Mouse (Mus musculus) cerebellum, adult 18-20 months (tissue): ENCODE measurements around the gene Cd3eap.

Source experiments
- DNase-seq, 2 experiments: peaks; one replicate each; pipeline ENCODE4 v3.0.0; 2021

The Cd3eap gene

GRCm38 (mm10) chr7:19359299-19359891 lies at the start of gene Cd3eap, which contains the start of gene Ppp1r13l:
Cd3eap (minus strand) TSS chr7:19359483.
Ppp1r13l (plus strand) TSS chr7:19359749.
- DNase-seq, result peak; percentile 87

GRCm38 (mm10) chr7:19405417-19405816 lies 46.1 kb upstream of the Cd3eap start:
- DNase-seq, result peak; percentile 71 to 88

GRCm38 (mm10) chr7:19404476-19404875 lies 45.2 kb upstream of the Cd3eap start, which contains the start of gene Ckm:
Ckm (plus strand) TSS chr7:19404776.
- no peak for DNase-seq

DNA sequence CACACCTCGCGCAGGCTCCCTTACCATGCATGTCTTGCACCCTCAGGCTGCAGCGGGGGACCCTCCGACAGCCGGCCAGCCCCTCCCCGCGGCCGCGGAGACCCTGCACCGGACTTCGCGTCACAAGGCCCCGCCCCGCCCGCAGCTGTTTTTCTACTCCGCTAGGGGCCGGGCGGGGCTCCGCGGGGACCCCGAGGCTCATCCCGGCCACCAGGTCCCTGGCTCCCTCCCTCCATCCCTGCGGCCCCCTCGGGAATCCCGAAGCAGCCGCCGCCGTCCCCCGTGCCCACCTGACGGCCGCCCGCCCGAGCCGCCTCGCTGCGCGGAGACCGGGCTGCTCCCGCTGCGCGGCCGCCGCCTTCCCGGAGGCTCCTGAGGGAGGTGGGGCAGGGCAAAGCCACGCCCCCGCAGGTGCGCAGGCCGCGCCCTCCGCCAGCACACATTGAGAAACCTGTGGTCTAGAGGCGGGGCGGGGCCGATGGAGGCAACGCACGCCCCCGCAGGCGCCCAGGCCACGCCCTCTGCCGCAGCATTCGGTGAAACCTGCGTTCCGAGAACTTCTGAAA lies 44.5 kb upstream of the Cd3eap start, which contains the start of gene Klc3:
Gene Klc3 (minus strand): TSS at position 374 of the 566 bp plus-strand sequence.
- peak in 1 of 2 experiments; percentile 40 for DNase-seq

- no peak for DNase-seq
Observed at GRCm38 (mm10) chr7:19402535-19403112, 43.3 kb upstream of the Cd3eap start.

DNA sequence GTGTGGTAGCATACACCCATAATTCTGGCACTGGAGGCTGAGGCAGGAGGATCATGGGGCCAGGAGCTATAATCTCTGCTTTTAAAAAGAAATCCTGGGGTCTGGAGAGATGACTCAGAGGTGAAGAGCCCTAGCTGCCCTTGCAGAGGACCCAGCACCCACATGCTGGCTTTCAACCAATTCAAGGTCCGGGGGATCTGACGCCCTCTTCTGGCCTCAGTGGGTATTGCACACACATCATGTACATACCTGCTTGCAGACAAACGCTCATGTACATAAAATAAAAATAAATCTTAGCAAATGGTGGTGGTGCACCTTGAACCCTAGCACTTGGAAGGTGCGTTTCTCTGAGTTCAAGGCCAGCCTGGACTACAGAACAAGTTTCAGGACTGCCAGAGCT lies 41.7 kb upstream of the Cd3eap start:
- DNase-seq, result no peak

GRCm38 (mm10) chr7:19399496-19400280 lies 40.4 kb upstream of the Cd3eap start:
- no peak for DNase-seq

DNA sequence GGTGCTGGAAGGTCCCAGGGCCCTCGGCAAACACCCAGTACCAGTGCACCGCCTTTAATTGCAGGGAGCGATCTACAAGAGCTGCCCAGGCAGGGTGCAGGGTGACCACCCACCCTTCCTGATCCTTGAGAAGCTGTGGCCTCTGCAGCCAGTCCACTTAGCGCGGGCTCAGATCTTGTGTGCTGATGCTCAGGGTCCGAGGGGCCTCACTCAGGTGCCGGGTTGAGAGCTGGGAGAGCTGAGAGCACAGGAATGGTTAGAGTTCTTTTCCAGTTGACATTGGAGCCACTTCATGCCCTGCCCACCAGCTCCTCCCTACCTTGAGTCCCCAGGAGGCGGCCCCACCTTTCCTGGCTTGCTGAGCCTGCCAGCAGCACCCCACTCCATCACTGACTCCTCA lies 35.2 kb upstream of the Cd3eap start:
- no peak for DNase-seq

GRCm38 (mm10) chr7:19388699-19389413 lies 29.6 kb upstream of the Cd3eap start:
- DNase-seq, result no peak

GRCm38 (mm10) chr7:19383708-19384107 lies 24.4 kb upstream of the Cd3eap start:
- DNase-seq, result no peak

- no peak for DNase-seq
Observed at GRCm38 (mm10) chr7:19382166-19382541, 22.9 kb upstream of the Cd3eap start.

DNA sequence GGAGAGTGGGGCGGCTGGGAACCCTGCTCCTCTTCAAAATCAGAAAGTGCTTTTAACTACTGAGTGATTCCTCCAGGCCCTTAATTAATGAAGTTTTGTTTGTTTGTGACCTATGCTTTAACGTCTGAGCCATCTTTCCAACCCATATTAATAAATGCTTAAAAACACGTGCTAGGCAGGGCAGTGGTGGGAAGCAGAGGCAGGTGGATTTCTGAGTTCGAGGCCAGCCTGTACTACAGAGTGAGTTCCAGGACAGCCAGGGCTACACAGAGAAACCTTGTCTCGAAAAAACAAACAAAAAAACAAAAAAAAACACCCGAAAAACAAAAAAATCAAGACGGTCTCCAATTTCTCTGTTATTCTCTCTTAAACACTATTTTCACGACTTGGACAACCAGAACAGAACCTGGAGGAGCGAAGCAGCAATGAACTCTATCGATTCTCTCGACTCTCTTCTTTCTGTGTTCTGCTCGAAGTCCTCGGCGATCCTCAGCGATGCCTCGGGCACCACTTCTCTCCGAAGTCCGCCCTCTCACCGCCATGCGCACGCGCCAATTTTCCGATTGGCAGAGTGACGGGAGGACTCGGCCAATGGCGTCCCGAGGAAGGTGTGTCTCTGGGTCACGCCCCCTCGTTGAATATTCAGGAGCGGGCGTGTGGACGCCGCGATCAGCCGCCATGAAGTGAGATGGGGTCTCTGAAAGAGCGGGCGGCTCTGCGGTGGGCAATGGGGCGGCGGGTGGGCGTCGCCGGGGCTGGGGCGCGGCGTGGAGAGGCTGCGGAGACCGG lies 22.3 kb upstream of the Cd3eap start, which contains the start of gene Ercc2:
Gene Ercc2 (plus strand): TSS at position 634 of the 789 bp plus-strand sequence.
- DNase-seq, result peak; percentile 98 to 99

DNA sequence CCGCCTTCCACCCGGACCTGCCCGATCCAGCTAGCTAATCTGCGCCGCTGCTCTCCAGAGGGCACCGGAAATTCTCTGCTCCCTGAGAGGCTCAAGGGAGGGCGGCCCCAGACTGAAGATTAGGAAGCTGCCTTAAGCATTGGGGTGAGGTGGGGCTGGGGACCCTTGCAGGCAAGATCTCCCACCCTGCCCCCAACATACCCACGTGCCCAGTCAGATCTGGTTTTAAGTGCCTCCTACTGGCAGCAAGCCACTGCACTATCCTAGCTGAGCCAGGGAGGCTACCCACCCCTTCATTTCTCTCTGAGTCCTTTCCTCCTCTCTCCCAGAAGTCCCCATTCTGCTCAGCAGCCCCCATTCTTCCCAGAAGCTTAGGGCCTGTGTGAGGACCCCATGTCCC lies 18.8 kb upstream of the Cd3eap start:
- no peak for DNase-seq

- DNase-seq, result no peak
Observed at GRCm38 (mm10) chr7:19376019-19376418, 16.7 kb upstream of the Cd3eap start.

DNA sequence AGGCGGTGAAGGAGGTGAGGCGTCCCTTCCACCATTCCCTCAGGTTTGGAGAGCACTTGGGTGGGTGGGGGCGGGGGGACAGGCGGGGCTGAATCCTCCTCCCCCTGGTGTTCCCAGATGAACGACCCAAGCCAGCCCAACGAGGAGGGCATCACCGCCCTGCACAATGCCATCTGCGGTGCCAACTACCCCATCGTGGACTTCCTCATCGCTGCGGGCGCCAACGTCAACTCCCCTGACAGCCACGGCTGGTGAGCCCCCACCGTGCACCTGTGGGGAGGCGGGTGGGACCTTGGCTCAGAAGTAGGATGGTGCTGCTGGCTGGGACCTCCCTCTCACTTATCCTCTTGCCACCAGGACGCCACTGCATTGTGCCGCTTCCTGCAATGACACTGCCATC lies 16.1 kb upstream of the Cd3eap start:
- no peak for DNase-seq

GRCm38 (mm10) chr7:19373367-19373766 lies 14.1 kb upstream of the Cd3eap start:
- no peak for DNase-seq

- peak; percentile 77 to 85 for DNase-seq
Observed at GRCm38 (mm10) chr7:19369823-19370425, 10.6 kb upstream of the Cd3eap start.

DNA sequence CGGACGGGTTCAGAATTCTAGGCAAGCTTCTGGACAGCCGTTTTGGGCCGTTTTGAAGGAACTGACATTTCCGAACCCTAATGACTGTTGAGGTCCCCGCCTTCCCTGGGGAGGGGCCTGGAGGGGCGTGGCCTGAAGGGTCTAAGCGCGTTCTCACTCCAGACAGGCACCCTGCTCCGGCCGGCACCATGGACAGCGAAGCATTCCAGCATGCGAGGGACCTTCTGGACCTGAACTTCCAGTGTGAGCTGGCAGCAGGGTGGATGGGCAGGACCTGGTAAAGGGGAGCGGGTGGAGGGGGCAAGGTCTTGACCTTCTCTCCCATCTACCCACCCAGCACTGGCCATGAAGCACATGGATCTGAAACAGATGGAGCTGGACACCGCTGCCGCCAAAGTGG lies 9.1 kb upstream of the Cd3eap start:
- no peak for DNase-seq

DNA sequence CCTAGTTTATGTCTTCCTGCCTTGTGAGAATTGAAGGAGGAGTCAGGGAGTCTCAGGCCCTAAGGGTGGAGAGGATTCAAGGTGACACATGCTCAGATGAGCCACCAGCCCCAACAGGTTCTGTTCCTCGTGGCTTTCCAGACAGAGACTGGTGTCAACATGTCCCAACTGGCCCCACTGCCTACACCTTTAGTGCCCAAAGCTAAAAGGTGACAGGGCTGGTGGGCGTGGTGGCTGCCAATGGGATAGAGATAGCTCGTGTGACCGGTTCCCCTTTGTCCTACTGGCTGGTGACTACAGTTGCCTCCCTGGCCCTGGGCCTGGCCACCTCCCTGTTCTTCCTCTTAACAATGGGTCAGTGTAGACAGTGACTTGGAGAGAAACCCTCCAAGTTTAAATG lies 6.1 kb upstream of the Cd3eap start:
- DNase-seq, result no peak

DNA sequence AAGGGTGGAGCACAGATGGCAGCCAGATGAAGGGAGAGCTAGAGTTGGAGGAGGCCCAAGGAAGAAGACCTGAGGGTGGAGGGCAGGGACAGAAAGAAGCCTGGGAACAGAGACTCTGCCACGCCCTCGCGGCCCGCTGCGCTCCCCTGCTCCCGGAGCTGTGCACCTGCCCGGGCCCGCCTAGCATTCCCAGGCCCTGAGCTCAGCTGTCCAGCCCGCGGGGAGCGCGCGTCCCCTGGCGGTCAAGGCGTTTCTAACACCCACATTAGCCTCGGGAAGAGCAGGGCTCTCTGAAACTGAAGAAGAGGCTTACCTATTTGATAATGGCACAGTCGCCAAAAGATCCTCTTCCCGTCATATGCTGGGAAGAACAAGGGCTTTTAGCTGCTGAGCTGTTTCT lies 4.6 kb upstream of the Cd3eap start:
- DNase-seq, result peak; percentile 77 to 83

GRCm38 (mm10) chr7:19362276-19362675 lies 3.0 kb upstream of the Cd3eap start:
- peak in 1 of 2 experiments; percentile 25 for DNase-seq
